Mouse (Mus musculus): ENCODE results near the gene Atp11a. TPM values are rescaled to one million over a fixed set of nuclear protein-coding genes. Genes with fewer than 3 reads are reported as not detected.

The Atp11a gene
- total and polyA plus RNA-seq, 3 experiments = 0.12 to 0.27 (median 0.21) TPM

GRCm38 (mm10) chr8:12728644-12729043 lies 28.2 kb upstream of the Atp11a start:
- Histone ChIP-seq H3K79me2 (replicated peaks; ENCODE audit: control insufficient read depth, extremely low read depth, insufficient read depth, poor library complexity, severe bottlenecking) (no peaks in the 10 kb centered on the region), H3K9me3 (replicated peaks; ENCODE audit: low read length) (peaks cover 5% of the 10 kb centered on the region), H3K36me3 (replicated peaks in 1 of 2; ENCODE audit: control insufficient read depth in 1 of 2, insufficient read depth in 1 of 2, low read length in 1 of 2) (no peaks in the 10 kb centered on the region), H3K4me3 (replicated peaks in 1 of 3; ENCODE audit: low read depth in 2 of 3, low read length in 2 of 3, poor library complexity in 1 of 3) (no peak overlapping the region), H3K27ac (ENCODE audit: insufficient read depth, low read depth) (no peak overlapping the region), H3K27me3 (replicated peaks) (peaks cover 86% of the 10 kb centered on the region), H3K4me2 (ENCODE audit: insufficient read depth, low read depth, poor library complexity, severe bottlenecking) (no peak overlapping the region), H3K9ac (ENCODE audit: insufficient read depth, low read depth) (no peak overlapping the region), H3K4me1 (ENCODE audit: control insufficient read depth in 1 of 2, insufficient read depth in 2 of 2) (no peaks in the 10 kb centered on the region)
- TF ChIP-seq USF2 (conservative IDR thresholded peaks at IDR 0.05; ENCODE audit: low read depth, low read length) (no peak), NELFE (IDR thresholded peaks at IDR 0.05; ENCODE audit: low read depth, low read length) (no peak), UBTF (IDR thresholded peaks at IDR 0.05; ENCODE audit: low read depth, low read length) (no peak), MXI1 (IDR thresholded peaks at IDR 0.05; ENCODE audit: low read depth, low read length) (no peak), SMC3 (IDR thresholded peaks at IDR 0.05; ENCODE audit: low read depth, low read length) (no peak)
- dilution Hi-C loops (cut with MboI; ENCODE audit: extremely low pct_ligation_motif_present, extremely low pct_unique_long_range_greater_than_20kb, low sequenced_read_pairs) = no loop called here
- no peak for DNase-seq (ENCODE audit: extremely low read depth)
- in situ Hi-C loops (cut with MboI; ENCODE audit: low pct_ligation_motif_present, low pct_unique_long_range_greater_than_20kb, low sequenced_read_pairs) = no loop called here

DNA sequence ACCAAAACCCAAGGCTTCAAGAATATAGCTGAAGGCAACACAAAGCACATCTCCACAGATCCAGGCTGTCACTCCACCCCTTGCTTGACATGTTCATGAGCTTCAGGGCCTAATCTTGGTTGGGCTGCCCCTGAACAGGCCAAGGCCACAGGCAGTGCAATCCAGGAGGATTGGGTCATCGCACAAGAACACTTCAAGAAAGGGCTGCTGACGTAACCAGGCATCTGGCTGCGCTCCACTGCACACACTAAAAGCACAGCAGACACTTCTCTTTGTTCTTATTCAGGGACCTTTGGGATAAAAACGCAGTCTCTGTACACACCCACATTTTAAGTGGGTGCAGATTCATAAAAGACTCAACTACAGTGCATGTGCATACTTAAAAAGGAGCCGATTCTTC lies 26.0 kb upstream of the Atp11a start:
- no peak overlapping the region for H3K27ac ChIP-seq (ENCODE audit: insufficient read depth, low read depth)
- DNase-seq (ENCODE audit: extremely low read depth) = no peak
- H3K9ac ChIP-seq (ENCODE audit: insufficient read depth, low read depth) = no peak overlapping the region
- H3K27me3 ChIP-seq (replicated peaks) = peaks cover 89% of the 10 kb centered on the region
- TF ChIP-seq KAT2A (IDR thresholded peaks at IDR 0.05; ENCODE audit: insufficient replicate concordance, low read length) = no peak
- TF ChIP-seq CHD1 (IDR thresholded peaks at IDR 0.05; ENCODE audit: low read depth, low read length) = no peak
- no peak for TF ChIP-seq MEF2A (IDR thresholded peaks at IDR 0.05; ENCODE audit: borderline replicate concordance, low read depth, low read length)
- no peak for TF ChIP-seq E2F4 (IDR thresholded peaks at IDR 0.05; ENCODE audit: insufficient replicate concordance, low read depth, low read length)
- no peak for TF ChIP-seq POLR2AphosphoS2 (IDR thresholded peaks at IDR 0.05; ENCODE audit: low read depth, low read length)
- TF ChIP-seq MAX (IDR thresholded peaks at IDR 0.05; ENCODE audit: low read length) = no peak
- no peak for TF ChIP-seq SMC3 (IDR thresholded peaks at IDR 0.05; ENCODE audit: low read depth, low read length)
- no peak for TF ChIP-seq PAX5 (IDR thresholded peaks at IDR 0.05; ENCODE audit: low read length)
- TF ChIP-seq EP300 (IDR thresholded peaks at IDR 0.05; ENCODE audit: low read length) = no peak
- TF ChIP-seq CTCF (conservative IDR thresholded peaks at IDR 0.05 in 1 of 2, IDR thresholded peaks at IDR 0.05 in 1 of 2; ENCODE audit: low read depth in 2 of 2, low read length in 2 of 2) = no peak
- no peak for TF ChIP-seq NRF1 (IDR thresholded peaks at IDR 0.05; ENCODE audit: low read depth, low read length)
- H3K4me3 ChIP-seq (replicated peaks in 1 of 3; ENCODE audit: low read depth in 2 of 3, low read length in 2 of 3, poor library complexity in 1 of 3) = no peak overlapping the region
- peaks cover 0 to 7% of the 10 kb centered on the region in 2 experiments; a peak in 1 of 4 replicates for H3K4me1 ChIP-seq (ENCODE audit: control insufficient read depth in 1 of 2, insufficient read depth in 2 of 2)
- in situ Hi-C loops (cut with MboI; ENCODE audit: low pct_ligation_motif_present, low pct_unique_long_range_greater_than_20kb, low sequenced_read_pairs) = no loop called here
- no peak overlapping the region for H3K4me2 ChIP-seq (ENCODE audit: insufficient read depth, low read depth, poor library complexity, severe bottlenecking)
- no peaks in the 10 kb centered on the region for H3K79me2 ChIP-seq (replicated peaks; ENCODE audit: control insufficient read depth, extremely low read depth, insufficient read depth, poor library complexity, severe bottlenecking)
- dilution Hi-C loops (cut with MboI; ENCODE audit: extremely low pct_ligation_motif_present, extremely low pct_unique_long_range_greater_than_20kb, low sequenced_read_pairs) = no loop called here
- H3K36me3 ChIP-seq (replicated peaks in 1 of 2; ENCODE audit: control insufficient read depth in 1 of 2, insufficient read depth in 1 of 2, low read length in 1 of 2) = no peaks in the 10 kb centered on the region
- H3K9me3 ChIP-seq (replicated peaks; ENCODE audit: low read length) = peaks cover 5% of the 10 kb centered on the region

GRCm38 (mm10) chr8:12732431-12732830 lies 24.4 kb upstream of the Atp11a start:
- Histone ChIP-seq H3K27me3 (replicated peaks) (peaks cover 89% of the 10 kb centered on the region), H3K4me1 (ENCODE audit: control insufficient read depth in 1 of 2, insufficient read depth in 2 of 2) (peaks cover 0 to 7% of the 10 kb centered on the region in 2 experiments; a peak in 1 of 4 replicates), H3K79me2 (replicated peaks; ENCODE audit: control insufficient read depth, extremely low read depth, insufficient read depth, poor library complexity, severe bottlenecking) (no peaks in the 10 kb centered on the region), H3K4me2 (ENCODE audit: insufficient read depth, low read depth, poor library complexity, severe bottlenecking) (no peak overlapping the region), H3K36me3 (replicated peaks in 1 of 2; ENCODE audit: control insufficient read depth in 1 of 2, insufficient read depth in 1 of 2, low read length in 1 of 2) (no peaks in the 10 kb centered on the region), H3K9me3 (replicated peaks; ENCODE audit: low read length) (peaks cover 5% of the 10 kb centered on the region), H3K27ac (ENCODE audit: insufficient read depth, low read depth) (no peak overlapping the region), H3K9ac (ENCODE audit: insufficient read depth, low read depth) (no peak overlapping the region), H3K4me3 (replicated peaks in 1 of 3; ENCODE audit: low read depth in 2 of 3, low read length in 2 of 3, poor library complexity in 1 of 3) (no peak overlapping the region)
- in situ Hi-C loops (cut with MboI; ENCODE audit: low pct_ligation_motif_present, low pct_unique_long_range_greater_than_20kb, low sequenced_read_pairs) (no loop called here), dilution Hi-C loops (cut with MboI; ENCODE audit: extremely low pct_ligation_motif_present, extremely low pct_unique_long_range_greater_than_20kb, low sequenced_read_pairs) (no loop called here)
- DNase-seq (ENCODE audit: extremely low read depth) = no peak
- TF ChIP-seq MAX (IDR thresholded peaks at IDR 0.05; ENCODE audit: low read length) (no peak), TCF12 (IDR thresholded peaks at IDR 0.05; ENCODE audit: low read depth, low read length) (no peak), MEF2A (IDR thresholded peaks at IDR 0.05; ENCODE audit: borderline replicate concordance, low read depth, low read length) (no peak), RCOR1 (conservative IDR thresholded peaks at IDR 0.05; ENCODE audit: low read depth, low read length) (no peak), ELF1 (IDR thresholded peaks at IDR 0.05; ENCODE audit: low read depth, low read length) (no peak), HCFC1 (IDR thresholded peaks at IDR 0.05; ENCODE audit: low read depth, low read length) (no peak), PAX5 (IDR thresholded peaks at IDR 0.05; ENCODE audit: low read length) (no peak), ZC3H11A (IDR thresholded peaks at IDR 0.05; ENCODE audit: low read depth, low read length) (no peak), TBP (conservative IDR thresholded peaks at IDR 0.05; ENCODE audit: low read depth, low read length) (no peak), UBTF (IDR thresholded peaks at IDR 0.05; ENCODE audit: low read depth, low read length) (no peak), MAZ (IDR thresholded peaks at IDR 0.05; ENCODE audit: low read depth, low read length) (no peak), NELFE (IDR thresholded peaks at IDR 0.05; ENCODE audit: low read depth, low read length) (no peak), MAFK (IDR thresholded peaks at IDR 0.05; ENCODE audit: insufficient replicate concordance, low read length) (no peak), GABPA (IDR thresholded peaks at IDR 0.05; ENCODE audit: insufficient replicate concordance, low read depth, low read length) (no peak), ZNF384 (IDR thresholded peaks at IDR 0.05; ENCODE audit: low read depth, low read length) (no peak), POLR2A (IDR thresholded peaks at IDR 0.05; ENCODE audit: low read depth, low read length) (no peak), ZMIZ1 (IDR thresholded peaks at IDR 0.05; ENCODE audit: low read depth, low read length) (no peak)
